Mouse (Mus musculus): ENCODE measurements around the gene Ccdc86. TPM values are rescaled to one million over a fixed set of nuclear protein-coding genes. Genes with fewer than 3 reads are reported as not detected.

Gene Ccdc86
- polyA plus RNA-seq, 1 experiment = 25.4 TPM

- H3K4me1 ChIP-seq = peaks cover 47% of the 10 kb centered on the region
- H3K36me3 ChIP-seq (replicated peaks; ENCODE audit: low read length) = no peaks in the 10 kb centered on the region
- H3K27me3 ChIP-seq (replicated peaks) = peaks cover 14% of the 10 kb centered on the region
- peaks cover 17% of the 10 kb centered on the region for H3K9me3 ChIP-seq
- H3K4me3 ChIP-seq (replicated peaks) = no peak overlapping the region
- TF ChIP-seq FLI1 (IDR thresholded peaks at IDR 0.05; ENCODE audit: low read length) = no peak
- TF ChIP-seq GATA1 (IDR thresholded peaks at IDR 0.05; ENCODE audit: borderline replicate concordance, low read length) = no peak
Observed at GRCm38 (mm10) chr19:10976318-10976717, 27.3 kb upstream of the Ccdc86 start.

GRCm38 (mm10) chr19:10975187-10975586 lies 26.1 kb upstream of the Ccdc86 start:
- Histone ChIP-seq H3K4me3 (replicated peaks) (no peak overlapping the region), H3K36me3 (replicated peaks; ENCODE audit: low read length) (no peaks in the 10 kb centered on the region), H3K9me3 (peaks cover 19% of the 10 kb centered on the region), H3K4me1 (peaks cover 49% of the 10 kb centered on the region), H3K27me3 (replicated peaks) (peaks cover 11% of the 10 kb centered on the region)
- TF ChIP-seq FLI1 (IDR thresholded peaks at IDR 0.05; ENCODE audit: low read length) (no peak), GATA1 (IDR thresholded peaks at IDR 0.05; ENCODE audit: borderline replicate concordance, low read length) (no peak)

DNA sequence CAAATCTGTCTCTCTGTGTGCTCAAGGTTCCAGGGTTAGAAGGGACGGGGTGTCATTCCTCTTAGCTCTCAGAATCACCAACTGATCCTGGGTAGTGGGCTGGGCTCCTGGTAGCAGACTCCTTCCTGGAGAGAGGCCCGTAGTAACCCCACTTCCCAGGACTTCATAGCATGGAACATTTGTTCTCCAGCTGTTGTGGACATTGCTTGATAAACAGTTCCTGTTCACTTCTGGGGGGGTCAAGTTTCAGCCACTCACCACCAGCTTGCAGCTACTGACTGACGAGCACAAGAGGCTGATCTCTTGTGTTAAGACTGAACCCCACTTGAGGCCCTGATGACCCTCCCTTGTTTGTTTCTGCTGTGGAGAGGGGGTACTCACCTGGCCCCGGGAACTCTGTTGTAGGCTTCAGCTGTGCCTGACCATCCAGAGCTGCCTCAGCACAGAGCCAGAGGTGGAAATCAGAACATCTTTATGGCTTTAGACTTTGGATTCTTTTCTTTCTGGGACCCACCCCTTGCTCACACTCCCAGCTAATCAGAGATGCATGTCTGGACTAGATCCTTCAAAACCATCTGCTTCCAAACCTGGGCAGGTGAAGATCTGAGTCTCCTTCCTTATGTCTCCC lies 25.3 kb upstream of the Ccdc86 start, which contains the start of gene Ms4a10:
Ms4a10 (minus strand) TSS at position 433 of the 628 bp plus-strand sequence.
- Histone ChIP-seq H3K4me1 (peaks cover 49% of the 10 kb centered on the region), H3K36me3 (replicated peaks; ENCODE audit: low read length) (no peaks in the 10 kb centered on the region), H3K4me3 (replicated peaks) (no peak within 1 kb of the TSS), H3K27me3 (replicated peaks) (peaks cover 11% of the 10 kb centered on the region), H3K9me3 (peaks cover 19% of the 10 kb centered on the region)
- TF ChIP-seq GATA1 (IDR thresholded peaks at IDR 0.05; ENCODE audit: borderline replicate concordance, low read length) (no peak), FLI1 (IDR thresholded peaks at IDR 0.05; ENCODE audit: low read length) (no peak)

- Histone ChIP-seq H3K9me3 (peaks cover 24% of the 10 kb centered on the region), H3K36me3 (replicated peaks; ENCODE audit: low read length) (no peaks in the 10 kb centered on the region), H3K27me3 (replicated peaks) (peaks cover 10% of the 10 kb centered on the region), H3K4me3 (replicated peaks) (no peak overlapping the region), H3K4me1 (peaks cover 47% of the 10 kb centered on the region)
- TF ChIP-seq FLI1 (IDR thresholded peaks at IDR 0.05; ENCODE audit: low read length) (no peak), GATA1 (IDR thresholded peaks at IDR 0.05; ENCODE audit: borderline replicate concordance, low read length) (no peak)
Observed at GRCm38 (mm10) chr19:10973187-10973586, 24.1 kb upstream of the Ccdc86 start.

DNA sequence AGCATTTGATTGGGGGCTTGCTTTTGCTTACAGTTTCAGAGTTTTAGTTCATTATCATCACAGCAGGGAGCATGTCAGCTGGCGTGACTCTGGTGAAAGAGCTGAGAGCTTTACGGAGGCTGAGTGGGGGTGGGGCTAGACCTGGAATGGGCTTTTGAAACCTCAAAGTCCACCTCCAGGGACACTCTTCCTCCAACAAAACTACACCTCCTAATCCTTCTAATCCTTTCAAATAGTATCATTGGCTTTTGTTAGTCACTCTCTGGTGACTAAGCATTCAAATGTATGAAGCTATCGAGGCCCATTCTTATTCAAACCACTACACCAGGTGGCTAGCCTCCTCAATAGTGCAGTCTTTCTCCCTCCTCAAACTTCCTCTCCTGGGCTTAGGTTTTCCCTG lies 23.6 kb upstream of the Ccdc86 start:
- Histone ChIP-seq H3K4me1 (peaks cover 52% of the 10 kb centered on the region), H3K9me3 (peaks cover 30% of the 10 kb centered on the region), H3K36me3 (replicated peaks; ENCODE audit: low read length) (no peaks in the 10 kb centered on the region), H3K27me3 (replicated peaks) (peaks cover 11% of the 10 kb centered on the region), H3K4me3 (replicated peaks) (no peak overlapping the region)
- TF ChIP-seq GATA1 (IDR thresholded peaks at IDR 0.05; ENCODE audit: borderline replicate concordance, low read length) = no peak
- TF ChIP-seq FLI1 (IDR thresholded peaks at IDR 0.05; ENCODE audit: low read length) = no peak

DNA sequence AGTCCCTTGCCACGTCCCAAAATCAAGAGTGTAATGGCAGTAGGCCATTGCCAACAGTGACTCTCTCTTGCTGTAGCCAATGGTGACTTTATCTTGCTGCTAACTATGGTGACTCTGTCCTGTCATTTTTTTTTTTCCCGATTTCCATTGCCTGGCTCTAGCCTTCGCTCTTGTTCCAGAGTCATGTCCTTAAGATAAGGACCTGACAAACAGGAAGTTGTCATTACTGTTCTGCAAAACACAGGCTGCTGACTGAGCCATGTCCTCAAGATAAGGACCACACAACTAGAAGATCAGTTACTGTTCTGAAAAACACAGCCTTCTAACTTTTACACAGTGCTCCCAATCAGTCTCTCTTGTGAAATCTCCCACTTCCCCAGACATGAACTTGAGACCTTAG lies 21.4 kb upstream of the Ccdc86 start:
- Histone ChIP-seq H3K4me1 (peaks cover 58% of the 10 kb centered on the region), H3K9me3 (peaks cover 48% of the 10 kb centered on the region), H3K4me3 (replicated peaks) (peak overlapping the region; percentile 39), H3K27me3 (replicated peaks) (peaks cover 32% of the 10 kb centered on the region), H3K36me3 (replicated peaks; ENCODE audit: low read length) (no peaks in the 10 kb centered on the region)
- TF ChIP-seq FLI1 (IDR thresholded peaks at IDR 0.05; ENCODE audit: low read length) (no peak), GATA1 (IDR thresholded peaks at IDR 0.05; ENCODE audit: borderline replicate concordance, low read length) (peak; percentile 7; the same call in 1 of the 3 replicates)

- no peak for TF ChIP-seq GATA1 (IDR thresholded peaks at IDR 0.05; ENCODE audit: borderline replicate concordance, low read length)
- no peak for TF ChIP-seq FLI1 (IDR thresholded peaks at IDR 0.05; ENCODE audit: low read length)
- H3K36me3 ChIP-seq (replicated peaks; ENCODE audit: low read length) = no peaks in the 10 kb centered on the region
- H3K4me3 ChIP-seq (replicated peaks) = no peak overlapping the region
- peaks cover 53% of the 10 kb centered on the region for H3K4me1 ChIP-seq
- H3K9me3 ChIP-seq = peaks cover 48% of the 10 kb centered on the region
- peaks cover 51% of the 10 kb centered on the region for H3K27me3 ChIP-seq (replicated peaks)
Observed at GRCm38 (mm10) chr19:10968578-10968977, 19.5 kb upstream of the Ccdc86 start.

DNA sequence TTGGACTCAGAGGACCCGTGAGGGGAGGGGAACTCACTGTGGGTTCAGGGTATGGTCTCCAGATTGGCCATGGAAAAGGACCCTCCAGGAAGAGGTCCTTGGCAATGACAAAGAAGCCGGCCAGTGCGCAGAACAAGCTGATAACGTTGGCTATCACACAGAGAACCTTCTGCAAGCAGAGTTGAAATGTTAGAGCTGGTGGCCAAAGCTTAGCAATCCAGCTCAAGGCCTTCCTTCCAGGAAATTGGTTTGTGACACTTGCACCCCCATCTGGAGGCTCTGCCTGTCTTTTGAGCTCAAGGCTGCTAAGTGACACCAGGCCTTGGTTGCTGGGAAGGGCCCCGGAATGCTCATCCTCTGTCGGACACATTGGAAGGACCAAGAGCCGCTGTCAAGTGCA lies 16.7 kb upstream of the Ccdc86 start:
- Histone ChIP-seq H3K4me3 (replicated peaks) (no peak overlapping the region), H3K36me3 (replicated peaks; ENCODE audit: low read length) (no peaks in the 10 kb centered on the region), H3K4me1 (peaks cover 40% of the 10 kb centered on the region), H3K9me3 (peaks cover 29% of the 10 kb centered on the region), H3K27me3 (replicated peaks) (peaks cover 71% of the 10 kb centered on the region)
- TF ChIP-seq GATA1 (IDR thresholded peaks at IDR 0.05; ENCODE audit: borderline replicate concordance, low read length) (no peak), FLI1 (IDR thresholded peaks at IDR 0.05; ENCODE audit: low read length) (no peak)

GRCm38 (mm10) chr19:10959978-10960346 lies 10.9 kb upstream of the Ccdc86 start:
- TF ChIP-seq FLI1 (IDR thresholded peaks at IDR 0.05; ENCODE audit: low read length) = no peak
- TF ChIP-seq GATA1 (IDR thresholded peaks at IDR 0.05; ENCODE audit: borderline replicate concordance, low read length) = no peak
- Histone ChIP-seq H3K9me3 (no peaks in the 10 kb centered on the region), H3K4me1 (peaks cover 25% of the 10 kb centered on the region), H3K4me3 (replicated peaks) (peak overlapping the region; percentile 53), H3K36me3 (replicated peaks; ENCODE audit: low read length) (no peaks in the 10 kb centered on the region), H3K27me3 (replicated peaks) (peaks cover 59% of the 10 kb centered on the region)

DNA sequence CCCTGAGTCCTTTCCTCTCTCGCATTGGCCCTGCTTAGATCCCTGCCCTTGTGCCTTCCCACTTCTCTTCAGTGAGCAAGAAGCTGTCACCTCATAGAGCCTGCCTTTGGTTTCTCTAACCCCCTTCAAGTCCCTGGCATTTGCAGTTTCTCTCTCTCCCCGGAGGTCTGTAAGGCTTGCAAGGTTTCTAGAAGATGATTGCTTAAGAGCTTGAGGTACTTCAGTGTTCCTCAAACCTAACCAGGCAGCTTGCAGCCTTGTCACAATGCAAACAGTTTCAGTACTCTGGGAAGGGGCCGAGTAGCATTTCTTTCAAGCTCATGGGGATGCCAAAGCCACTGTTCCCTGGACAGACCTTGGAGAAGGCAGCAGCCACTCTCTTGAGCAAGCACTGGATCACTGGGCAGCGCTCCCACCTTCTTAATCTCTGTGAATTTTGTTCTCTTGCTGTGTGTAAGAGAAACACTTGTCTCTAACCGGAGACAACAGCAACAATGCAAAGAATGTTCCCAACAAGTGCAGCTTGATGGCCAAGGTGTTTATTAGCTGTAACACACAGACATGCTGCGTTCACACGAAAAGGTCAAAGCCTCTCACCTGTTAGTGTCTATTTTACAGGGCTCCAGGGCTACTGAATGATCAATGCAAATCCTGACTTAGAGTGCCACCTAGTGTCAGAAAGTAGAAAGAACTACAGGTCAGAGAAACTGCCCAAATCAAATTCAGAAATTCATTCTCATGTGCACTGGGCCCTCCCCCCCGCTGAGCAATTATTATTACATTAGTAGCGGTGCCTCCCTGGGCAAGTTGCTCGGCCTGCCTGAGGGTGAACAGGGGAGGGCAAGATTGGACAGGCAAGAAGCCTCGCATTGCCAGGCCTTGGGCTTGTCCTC lies 10.3 kb upstream of the Ccdc86 start:
- H3K4me3 ChIP-seq (replicated peaks) = peak overlapping the region; percentile 53
- no peak for TF ChIP-seq GATA1 (IDR thresholded peaks at IDR 0.05; ENCODE audit: borderline replicate concordance, low read length)
- no peak for TF ChIP-seq FLI1 (IDR thresholded peaks at IDR 0.05; ENCODE audit: low read length)
- peaks cover 19% of the 10 kb centered on the region for H3K4me1 ChIP-seq
- peaks cover 53% of the 10 kb centered on the region for H3K27me3 ChIP-seq (replicated peaks)
- no peaks in the 10 kb centered on the region for H3K9me3 ChIP-seq
- H3K36me3 ChIP-seq (replicated peaks; ENCODE audit: low read length) = no peaks in the 10 kb centered on the region

Measured in megakaryocyte, embryonic 14.5 days (primary cell).